Mouse (Mus musculus): ENCODE measurements at regions not wholly inside any gene's neighbourhood (a gene's known extent, or its start where the extent isn't known, plus 50 kb on each side); places are given as distances from the start of the nearest gene placed in this dataset.

DNA sequence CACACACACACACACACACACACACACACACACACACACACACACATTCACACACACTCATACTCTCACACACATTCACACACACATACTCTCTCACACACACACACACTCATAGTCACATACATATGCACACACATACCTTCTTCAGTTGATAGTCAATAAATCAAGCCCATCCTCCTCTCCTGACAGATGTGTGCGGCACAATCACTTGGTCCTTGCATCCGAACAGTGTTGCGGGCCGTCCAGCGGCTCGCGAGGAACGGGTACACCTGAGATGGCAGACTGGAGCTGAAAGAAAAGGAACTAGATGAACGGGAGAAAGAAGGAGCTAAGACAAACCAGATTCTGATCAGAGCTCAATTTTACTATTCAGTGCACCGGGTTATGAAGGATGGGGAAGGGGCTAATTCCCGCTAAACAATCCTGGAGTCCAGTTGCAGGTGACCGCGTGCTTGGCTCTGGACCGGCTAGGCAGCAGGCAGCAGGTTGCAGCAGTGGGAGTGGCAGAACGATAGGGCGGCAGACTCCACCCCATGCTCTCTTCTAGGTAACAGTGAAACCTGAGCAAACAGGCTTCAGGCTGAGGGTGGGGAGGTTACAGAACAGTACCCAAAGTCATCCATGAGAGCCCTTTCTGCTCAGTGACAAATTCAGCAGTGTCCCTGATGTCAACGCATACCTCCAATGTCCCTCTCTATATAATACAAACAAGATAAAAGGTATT, 247.8 kb downstream of the Csl start:
- ATAC-seq (replicated peaks; ENCODE audit: low read depth, poor library complexity, severe bottlenecking) = no peak

DNA sequence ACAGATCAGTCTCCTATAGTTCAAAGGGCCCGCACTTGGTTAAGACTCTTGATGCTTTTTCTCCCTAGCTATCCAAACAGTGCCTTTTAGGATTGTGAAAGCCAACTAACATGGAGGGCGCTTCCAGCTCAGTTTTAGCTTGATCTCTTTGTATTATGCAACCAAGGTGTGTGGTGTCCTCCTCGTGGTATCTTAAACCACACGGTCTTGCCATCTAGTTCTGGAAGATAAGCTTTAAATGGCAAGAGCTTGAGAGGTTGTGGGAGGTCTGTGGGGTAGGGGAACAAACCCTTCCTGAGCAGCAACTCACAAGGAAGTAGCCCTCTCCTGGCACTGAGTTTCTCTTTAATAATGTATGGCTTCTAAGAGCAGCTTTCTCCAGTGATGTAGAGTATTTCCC, 241.5 kb downstream of the Csl start:
- peak; percentile 58; the same call in 1 of the 2 replicates for ATAC-seq (replicated peaks; ENCODE audit: low read depth, poor library complexity, severe bottlenecking)

DNA sequence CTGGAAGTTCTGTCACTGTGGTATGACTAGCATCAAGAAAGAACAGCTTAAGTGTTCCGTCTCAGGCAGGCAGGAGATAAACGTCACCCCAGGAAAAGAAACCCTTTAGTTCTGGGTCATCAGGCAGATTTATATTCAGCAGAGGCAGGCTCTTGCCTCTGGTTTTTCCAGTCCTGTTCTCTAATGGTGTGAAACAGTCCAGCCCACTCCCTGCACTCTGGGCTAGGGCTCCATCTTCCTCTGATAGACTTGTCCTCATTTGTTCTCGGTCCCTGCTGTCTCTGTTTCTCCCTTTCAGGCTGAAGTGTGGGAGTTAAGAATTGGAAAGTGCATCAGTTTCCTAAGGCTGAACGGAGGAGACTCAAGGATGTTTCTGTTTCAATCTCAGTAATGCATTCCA, 240.0 kb downstream of the Csl start:
- no peak for ATAC-seq (replicated peaks; ENCODE audit: low read depth, poor library complexity, severe bottlenecking)

DNA sequence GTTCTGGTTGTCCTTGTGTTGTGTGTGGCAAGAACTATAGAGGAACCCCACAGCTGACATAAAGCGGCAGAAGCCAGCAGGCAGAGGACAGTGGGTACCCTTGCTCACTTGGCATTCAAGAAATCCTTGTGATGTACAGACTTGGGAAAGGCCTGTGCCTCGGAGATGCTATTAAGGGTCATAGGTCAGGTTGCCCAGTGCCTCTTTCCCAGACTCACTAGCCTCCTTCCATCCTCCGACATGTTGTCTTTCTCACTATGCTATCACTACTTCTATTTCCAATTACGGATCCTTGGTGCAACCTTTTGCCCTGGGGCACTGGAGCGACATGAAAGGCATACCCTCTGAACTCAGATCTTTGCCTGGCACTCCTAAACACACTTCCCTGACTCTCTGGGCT, 235.6 kb downstream of the Csl start:
- no peak for ATAC-seq (replicated peaks; ENCODE audit: low read depth, poor library complexity, severe bottlenecking)

DNA sequence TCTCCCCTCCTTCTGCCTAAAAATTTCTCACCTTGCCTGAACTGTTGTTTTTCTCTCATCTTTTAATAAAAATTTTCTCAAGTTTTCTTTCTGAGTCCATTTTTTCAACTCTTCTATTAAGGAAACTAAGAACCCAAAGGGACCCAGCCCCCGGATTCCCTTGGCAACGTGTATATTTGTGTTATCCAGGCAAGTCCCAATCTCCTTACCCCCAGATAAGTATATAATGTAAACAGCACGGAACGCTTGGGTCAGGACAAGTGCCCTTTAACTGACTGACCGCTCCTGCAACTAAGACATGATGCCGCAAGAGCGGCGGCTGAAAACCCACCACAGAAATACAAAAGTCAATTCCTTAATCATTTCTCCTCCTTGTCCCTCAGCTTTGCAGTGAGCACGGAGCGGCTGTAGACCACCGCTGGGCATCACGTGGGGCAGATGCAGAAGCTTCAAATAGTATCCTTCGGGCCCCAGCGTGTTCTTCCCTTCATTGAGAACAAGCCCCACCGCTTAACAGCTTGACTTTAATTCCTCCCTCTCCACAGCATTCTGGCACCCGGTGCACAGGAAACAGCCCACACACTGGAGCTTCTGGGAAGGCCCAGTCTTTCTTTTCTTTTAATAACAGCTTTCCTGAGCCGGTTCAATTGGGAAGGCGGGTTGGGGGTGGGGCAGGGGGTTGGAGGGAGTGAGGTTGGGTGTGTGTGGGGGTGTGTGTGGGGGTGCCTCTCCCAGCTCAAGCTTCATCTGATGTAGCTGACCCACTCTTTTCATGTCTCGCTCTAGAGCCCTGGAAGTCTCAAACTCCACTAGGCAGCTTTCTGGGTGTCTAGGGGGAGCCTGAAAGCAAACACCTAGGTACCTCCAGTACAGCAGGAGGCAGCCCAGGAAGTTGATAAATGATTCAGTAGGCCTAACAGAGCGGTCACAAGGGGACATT, 234.9 kb downstream of the Csl start:
- ATAC-seq (replicated peaks; ENCODE audit: low read depth, poor library complexity, severe bottlenecking) = no peak

DNA sequence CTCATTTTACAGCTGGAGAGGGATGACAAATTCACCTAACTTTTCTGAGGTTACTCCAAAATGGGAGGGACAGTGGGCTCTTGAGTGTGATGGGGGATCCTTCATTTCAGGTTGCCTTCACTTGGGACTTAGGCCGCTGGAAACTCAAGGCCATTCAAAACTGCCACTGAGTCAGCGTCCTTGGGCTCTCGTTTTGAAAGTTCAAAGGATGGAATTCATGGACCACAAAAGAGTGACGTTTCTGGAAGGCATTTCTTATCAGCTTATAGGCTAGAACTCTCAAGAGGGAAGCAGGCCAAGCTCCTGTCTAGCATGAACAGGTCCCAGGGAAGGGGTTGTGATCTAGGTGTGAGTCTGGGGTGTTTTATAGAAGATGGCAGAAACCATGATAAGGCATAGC, 233.3 kb downstream of the Csl start:
- ATAC-seq (replicated peaks; ENCODE audit: low read depth, poor library complexity, severe bottlenecking) = no peak

DNA sequence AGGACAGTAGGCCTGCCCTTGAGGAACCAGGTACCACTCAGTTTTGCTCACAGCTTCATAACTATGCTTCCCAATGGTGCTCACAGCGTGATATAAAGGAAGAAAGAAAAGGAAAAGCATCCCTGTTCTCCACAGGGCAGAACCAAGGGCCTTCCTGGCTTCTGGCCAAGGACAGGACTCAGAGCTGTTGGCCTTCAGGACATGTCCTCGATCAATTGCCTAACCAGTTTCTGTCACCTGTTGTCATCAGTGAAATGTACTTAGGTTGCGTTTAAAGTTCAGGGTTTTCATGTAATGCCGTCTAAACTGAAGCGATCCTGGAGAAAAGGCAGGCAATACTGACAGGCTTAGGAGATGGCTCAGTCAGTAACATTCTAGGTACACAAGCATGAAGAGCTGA, 232.9 kb downstream of the Csl start:
- no peak for ATAC-seq (replicated peaks; ENCODE audit: low read depth, poor library complexity, severe bottlenecking)

DNA sequence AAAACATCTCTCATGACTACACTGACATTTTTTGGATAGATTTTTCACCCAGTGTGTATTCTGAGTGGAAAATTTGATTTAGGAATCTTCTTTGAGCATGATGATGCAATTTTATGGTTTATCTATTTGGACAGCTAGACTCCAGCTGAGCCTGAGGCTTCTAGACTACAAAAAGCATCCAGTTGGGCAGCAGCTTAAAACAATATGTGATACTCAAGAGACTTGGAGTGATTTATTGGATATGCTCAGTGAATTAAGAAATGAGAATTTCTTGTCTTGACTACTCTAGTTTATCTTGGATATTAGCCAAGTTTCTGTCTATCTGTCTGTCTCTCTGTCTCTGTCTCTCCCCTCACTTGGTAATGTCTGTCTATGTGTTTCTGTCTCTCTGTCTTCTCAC, 228.4 kb downstream of the Csl start:
- ATAC-seq (replicated peaks; ENCODE audit: low read depth, poor library complexity, severe bottlenecking) = no peak

DNA sequence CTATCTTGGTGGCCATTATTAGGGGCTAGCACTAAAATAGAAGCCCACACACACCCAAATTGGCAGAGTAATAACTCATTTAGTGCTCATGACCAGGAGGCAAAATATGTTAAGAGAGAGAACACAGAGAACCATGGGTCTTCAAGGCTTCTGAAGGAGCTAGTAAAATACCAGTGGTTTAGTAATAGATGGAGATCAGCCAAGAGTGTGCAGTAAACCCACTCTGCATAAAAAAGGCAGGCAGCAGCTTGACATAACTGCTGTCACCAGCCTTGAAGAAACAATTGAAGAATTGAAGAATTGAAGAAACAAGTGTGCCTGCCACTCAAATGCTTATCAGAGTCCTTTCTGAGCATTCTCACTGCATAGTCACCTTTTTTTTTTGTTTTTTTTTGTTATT, 227.9 kb downstream of the Csl start:
- no peak for ATAC-seq (replicated peaks; ENCODE audit: low read depth, poor library complexity, severe bottlenecking)

DNA sequence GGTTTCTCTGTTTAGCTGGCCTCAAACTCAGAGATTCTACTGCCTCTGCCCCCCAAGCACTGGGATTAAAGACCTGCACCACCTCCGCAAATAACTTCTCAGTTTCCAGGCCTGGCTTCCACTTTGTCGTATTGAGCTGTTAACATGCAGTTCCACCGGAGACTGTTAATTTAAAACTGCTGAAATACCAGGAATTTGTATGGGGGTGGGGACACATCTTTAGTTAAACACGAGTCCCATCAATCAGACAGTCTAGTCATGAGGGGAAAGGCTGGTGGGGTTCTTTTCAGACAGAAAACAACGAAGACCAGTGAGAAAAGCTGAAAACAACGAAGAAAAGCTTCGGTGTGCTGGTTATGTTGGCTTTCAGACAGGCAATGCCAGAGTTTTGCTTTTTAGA, 227.5 kb downstream of the Csl start:
- ATAC-seq (replicated peaks; ENCODE audit: low read depth, poor library complexity, severe bottlenecking) = no peak

DNA sequence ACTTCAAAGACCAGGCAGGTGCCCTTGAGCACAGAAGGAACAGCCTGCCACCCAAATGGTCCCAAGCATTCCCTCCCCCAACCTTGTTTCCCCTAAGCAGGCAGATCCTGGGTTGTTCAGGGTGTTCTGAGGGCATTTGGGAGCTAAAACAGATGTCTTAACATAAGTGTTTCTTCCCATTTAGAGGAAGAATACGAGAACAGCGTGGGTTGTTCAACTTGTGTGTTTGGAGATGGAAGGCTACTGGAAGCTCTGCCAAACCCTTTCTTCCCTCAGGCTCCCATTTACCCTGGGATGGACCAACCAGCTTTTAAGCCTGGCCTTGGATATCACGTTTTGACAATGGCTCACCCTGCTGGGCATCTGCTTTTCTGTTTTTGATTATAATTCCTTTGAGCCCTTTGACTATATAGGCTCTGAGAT, 226.8 kb downstream of the Csl start:
- ATAC-seq (replicated peaks; ENCODE audit: low read depth, poor library complexity, severe bottlenecking) = no peak

DNA sequence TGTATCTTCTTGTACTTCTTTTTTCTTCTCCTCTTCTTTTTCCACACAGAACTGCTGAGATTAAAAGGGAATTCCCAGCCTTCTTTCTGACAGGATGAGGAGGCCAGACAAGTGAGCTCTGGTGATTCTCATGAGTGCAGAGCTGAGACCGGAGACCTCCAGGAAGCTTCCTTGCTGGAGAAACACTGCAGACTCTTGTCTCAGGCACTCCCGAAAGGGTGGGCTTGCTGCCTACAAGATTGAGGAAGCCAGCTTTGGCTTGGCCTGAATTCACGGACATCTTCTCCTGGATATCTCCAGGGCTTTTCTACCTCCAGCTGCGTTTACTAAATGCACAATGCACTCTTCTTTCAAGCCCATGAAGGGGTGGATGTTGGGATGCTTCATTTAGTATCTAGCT, 226.0 kb downstream of the Csl start:
- ATAC-seq (replicated peaks; ENCODE audit: low read depth, poor library complexity, severe bottlenecking) = no peak

DNA sequence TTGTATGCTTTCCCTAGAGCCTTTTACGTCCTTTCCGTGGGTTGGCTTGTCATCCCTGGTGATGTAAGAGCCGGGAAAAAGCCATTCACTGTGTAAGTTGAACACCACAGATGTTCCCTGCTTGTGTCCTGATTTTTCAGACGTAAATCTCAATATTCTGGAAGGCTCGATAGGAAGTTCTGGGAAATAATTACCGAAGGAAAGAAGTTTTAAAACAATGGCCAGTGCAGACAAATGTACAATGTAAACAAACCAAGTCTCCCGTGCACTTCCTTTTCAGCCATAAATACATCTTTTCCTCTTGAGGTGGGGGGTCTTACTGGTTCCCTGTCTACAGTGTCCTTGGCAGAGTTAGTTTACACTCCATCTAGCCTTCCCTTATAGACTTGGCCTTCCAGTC, 225.2 kb downstream of the Csl start:
- ATAC-seq (replicated peaks; ENCODE audit: low read depth, poor library complexity, severe bottlenecking) = no peak

DNA sequence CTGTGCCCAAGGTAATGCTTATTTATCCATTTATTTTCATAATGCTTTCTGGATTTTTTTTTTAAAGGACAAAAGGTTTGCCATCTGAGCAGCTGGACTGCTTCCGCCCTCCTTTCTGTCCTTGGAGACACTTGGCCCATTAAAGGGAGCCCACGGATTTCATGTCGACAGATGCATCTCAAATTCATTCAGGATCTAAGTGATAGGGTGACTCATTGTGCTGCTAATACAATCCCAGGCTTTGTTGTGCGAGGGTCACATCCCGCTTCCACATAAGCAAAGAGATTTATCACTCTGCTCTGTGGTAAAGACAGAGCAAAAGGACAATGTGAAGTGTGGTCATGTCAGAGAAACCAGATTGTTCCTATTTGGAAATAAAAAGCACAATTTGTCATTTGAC, 220.8 kb downstream of the Csl start:
- no peak for ATAC-seq (replicated peaks; ENCODE audit: low read depth, poor library complexity, severe bottlenecking)

DNA sequence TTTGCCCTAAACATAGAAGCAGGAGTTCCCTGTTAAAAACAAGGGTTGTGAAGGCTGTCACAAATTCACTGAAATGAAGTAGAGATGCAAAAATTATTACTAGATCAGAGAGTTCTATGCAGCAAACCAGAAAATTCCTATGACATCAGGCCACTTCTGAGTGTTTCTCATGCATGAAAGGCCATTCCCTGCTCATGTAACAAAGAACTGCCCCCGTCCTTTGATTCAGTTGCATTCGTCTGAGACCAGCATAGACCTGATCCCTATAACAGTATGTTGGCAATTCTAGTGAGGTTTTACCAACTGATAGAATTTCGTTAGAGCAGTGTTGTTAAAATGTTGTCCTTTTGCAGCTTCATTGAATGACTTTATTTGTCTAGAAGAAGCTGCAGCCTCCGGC, 207.1 kb downstream of the Csl start:
- no peak for ATAC-seq (replicated peaks; ENCODE audit: low read depth, poor library complexity, severe bottlenecking)

DNA sequence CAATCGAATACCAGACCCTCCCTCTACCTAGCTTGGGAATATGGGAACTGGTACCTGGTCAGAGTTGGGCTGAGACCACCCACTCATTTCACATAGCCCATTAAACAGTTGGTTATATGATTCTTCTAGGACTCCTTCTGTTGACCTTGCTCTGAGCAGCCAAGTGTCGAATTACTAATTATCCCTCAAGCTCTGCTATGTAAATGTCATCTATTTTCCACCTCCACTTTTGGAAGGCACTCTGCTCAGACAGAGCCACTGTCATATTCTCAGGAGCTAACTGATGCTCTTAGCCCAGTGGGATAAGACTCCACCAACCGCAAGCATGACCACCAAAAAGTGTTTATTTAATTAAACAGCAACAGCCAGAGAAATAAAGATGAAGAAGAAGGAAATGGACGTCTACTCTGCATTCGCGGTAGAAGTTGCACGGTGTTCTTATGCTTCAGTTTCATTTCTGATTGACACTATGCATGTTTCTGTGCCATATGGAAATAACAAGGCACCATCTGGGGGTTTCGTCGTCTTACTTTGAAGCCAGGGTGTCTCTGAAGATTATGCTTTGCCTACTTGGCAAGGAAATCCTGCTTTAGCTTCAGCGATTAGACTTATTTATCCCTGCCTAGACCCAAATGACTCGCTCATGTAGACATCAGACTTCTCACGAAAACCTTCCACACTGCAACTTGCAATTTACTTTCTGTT, 206.5 kb downstream of the Csl start:
- ATAC-seq (replicated peaks; ENCODE audit: low read depth, poor library complexity, severe bottlenecking) = no peak

DNA sequence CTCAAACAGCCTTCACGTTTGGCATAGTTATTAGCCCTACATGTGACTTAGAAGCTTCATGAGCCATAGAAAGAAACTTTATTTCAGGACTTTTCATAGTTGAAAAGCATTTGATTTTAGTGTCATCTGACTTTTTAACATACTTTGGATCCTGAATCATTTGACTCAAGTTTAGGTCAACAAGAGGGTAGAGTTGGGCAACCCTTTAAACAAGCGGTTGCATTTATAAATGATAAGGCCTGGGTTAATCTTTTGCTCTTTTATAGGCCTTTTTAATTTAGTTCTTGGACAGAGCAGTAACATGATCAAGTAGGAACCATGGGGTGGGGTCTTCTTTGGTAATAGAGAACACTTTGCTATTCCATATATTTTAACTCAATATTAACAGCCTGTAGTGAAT, 204.4 kb downstream of the Csl start:
- no peak for ATAC-seq (replicated peaks; ENCODE audit: low read depth, poor library complexity, severe bottlenecking)

DNA sequence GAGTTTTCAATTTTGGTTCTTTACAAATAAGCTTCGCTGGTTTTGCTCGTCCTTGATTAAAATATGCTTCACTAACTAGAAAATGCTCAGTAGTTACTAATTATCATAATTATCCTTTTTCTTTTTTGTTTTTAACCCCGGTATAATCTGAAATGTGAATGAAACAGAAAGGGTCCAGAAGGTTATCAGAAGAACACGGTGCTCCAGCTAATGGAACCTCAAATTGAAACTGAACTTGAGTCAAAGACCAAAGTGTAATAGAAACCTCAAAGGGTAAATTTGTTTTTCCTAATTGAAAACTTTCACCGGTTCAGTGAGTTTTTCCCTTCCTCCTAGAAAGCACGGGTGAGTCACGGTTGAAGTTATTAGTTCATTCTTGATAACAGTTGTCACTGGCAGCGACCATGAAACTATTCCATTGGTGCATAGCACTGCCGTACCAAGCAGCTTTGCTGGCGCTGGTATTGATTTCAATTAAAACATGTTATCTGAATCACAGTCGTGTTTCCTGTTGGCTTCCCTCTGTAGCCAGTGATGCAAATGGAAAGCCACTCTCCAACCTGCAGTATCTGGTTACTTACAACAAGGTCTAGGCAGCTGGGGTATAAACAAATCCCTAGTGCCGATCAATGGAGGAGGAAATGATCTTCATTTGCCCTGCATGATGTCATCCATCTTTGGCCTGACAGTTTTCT, 203.7 kb downstream of the Csl start:
- no peak for ATAC-seq (replicated peaks; ENCODE audit: low read depth, poor library complexity, severe bottlenecking)

DNA sequence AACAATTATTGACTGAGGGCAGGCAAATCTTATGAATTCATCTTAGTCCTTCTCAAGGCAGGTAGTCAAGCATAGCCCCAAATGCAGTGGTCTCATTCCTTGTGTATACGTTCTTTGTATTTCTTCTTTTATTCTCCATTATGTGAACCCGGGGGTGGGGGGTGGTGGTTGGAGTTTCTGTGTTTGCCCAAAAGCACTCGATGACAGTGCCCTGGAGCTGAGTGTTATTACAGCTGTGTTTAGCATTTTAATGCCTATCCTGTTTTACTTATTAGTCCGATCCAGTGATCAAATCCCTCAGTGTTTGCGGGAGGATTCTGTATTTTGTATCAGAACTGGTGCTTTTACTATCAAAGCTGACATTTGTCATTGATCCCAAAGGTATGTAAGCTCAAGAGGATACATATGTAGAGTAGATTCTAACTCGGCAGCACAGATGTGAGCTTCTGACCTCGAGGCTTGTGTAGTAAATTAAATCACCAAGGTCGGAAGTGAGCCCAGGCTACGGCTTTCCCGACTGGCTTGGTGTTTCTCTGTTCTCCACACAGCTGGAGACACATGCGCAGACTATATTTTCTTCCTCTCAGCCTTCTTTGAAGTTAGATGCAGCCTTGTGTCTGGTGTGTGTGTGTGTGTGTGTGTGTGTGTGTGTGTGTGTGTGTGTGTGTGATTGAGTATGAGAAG, 203.0 kb downstream of the Csl start:
- no peak for ATAC-seq (replicated peaks; ENCODE audit: low read depth, poor library complexity, severe bottlenecking)

DNA sequence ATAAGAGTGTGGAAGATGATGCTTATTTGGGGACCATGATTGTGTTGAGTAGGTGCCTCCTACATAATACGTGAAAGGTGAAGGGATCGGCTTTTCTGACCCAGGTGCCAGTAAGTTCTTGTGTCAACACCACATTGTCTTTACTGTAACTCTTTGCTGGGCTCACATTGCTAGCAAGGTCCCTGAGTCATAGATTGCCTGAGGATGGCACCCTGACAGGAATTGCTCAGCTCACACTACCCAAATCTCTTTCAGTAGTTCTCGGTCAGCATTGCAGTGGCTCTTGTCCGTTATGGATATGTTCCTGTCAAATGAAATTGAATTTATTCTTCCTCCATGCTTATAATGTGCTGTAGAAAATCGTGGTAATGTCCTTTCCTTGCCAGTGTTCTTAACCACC, 200.8 kb downstream of the Csl start:
- ATAC-seq (replicated peaks; ENCODE audit: low read depth, poor library complexity, severe bottlenecking) = no peak

Data from common myeloid progenitor, adult 5-6 weeks (primary cell).